Mouse (Mus musculus) duodenum, adult 2 months (tissue): ENCODE results near the gene Fign. TPM values are rescaled to one million over a fixed set of nuclear protein-coding genes. Genes with fewer than 3 reads are reported as not detected.

Experiments
- polyA plus RNA-seq: library from polyadenylated mRNA; depleted of rRNA; stranded (reverse); fragments of >200 nt; gene quantifications from 2 replicates; pipeline ENCODE4 v1.2.3, GENCODE M21; 2012; ENCODE audit warnings: low replicate concordance; rRNA removed

Fign gene
- polyA plus RNA-seq = 0.04 and 0.19 TPM in 2 replicates

DNA sequence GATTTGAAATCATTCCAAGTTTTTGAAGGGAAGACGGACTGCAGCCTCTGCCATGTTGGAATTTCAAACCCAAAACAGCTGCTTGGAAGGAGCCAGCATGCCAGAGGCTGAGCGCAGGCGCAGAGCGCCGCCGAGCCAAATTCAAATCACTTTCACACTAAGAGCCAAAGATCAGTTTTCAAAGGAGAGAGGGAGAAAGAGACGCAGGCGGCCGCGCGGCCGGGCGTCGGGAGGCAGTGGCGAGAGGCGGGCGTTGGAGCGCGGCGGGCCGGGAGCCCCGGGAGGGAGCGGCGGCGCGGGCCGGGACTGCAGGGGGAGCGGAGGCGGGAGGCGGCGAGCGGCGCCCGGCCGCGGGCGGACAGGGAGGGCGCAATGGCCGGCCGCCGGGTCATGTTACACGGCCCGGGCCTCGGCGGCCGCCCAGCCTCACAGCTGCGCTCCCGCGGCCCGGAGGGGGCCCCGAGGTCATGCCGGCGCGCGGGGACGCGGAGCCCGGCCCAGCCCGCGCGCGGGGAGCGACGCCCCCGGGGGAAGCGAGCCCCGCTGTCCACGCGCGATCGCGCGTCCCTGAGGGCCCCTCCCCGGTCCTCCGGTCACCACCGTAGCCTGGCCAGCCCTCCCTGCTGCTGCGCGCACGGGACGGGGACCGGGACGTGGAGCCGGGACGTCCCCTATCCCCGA, at the start of gene Fign:
Gene Fign, minus strand, starts transcription at position 102 of the 681 bp plus-strand sequence.

